Mouse (Mus musculus) liver, postnatal 0 days (tissue): Measurements from ENCODE around the gene Unc13a. TPM values are rescaled to one million over a fixed set of nuclear protein-coding genes. Genes with fewer than 3 reads are reported as not detected.

Experiments
- ATAC-seq: fragments of 200-750 bp; cut with Nextera tagmentation; 2 replicates; pipeline ENCODE4 v1.8.0; 2017; ENCODE audit warnings: mild to moderate bottlenecking, moderate library complexity
- DNase-seq: peaks from one replicate; pipeline ENCODE4 v3.0.0-alpha.2; 2016
- H3K27ac ChIP-seq: fragments of 300-500 bp; sonication (generic); 2 replicates; pipeline ENCODE4 v1.5.1; 2014; ENCODE audit warnings: antibody characterized with exemption, moderate library complexity, mild to moderate bottlenecking, low read depth
- H3K27me3 ChIP-seq: fragments of 300-500 bp; sonication (generic); 2 replicates; pipeline ENCODE4 v1.6.1; 2014; ENCODE audit warnings: low read length, control low read depth, mixed read lengths; ENCODE audit not compliant: insufficient read depth
- H3K36me3 ChIP-seq: fragments of 300-500 bp; sonication (generic); replicated peaks from 2 replicates; pipeline ENCODE4 v1.6.1; 2014; ENCODE audit warnings: mild to moderate bottlenecking, control low read depth, low read length, moderate library complexity, mixed read lengths; ENCODE audit not compliant: insufficient read depth
- H3K4me1 ChIP-seq: fragments of 300-500 bp; sonication (generic); 2 replicates; pipeline ENCODE4 v1.6.1; 2014; ENCODE audit warnings: antibody characterized with exemption, mild to moderate bottlenecking, control low read depth; ENCODE audit not compliant: insufficient read depth
- H3K4me2 ChIP-seq: fragments of 300-500 bp; sonication (generic); 2 replicates; pipeline ENCODE4 v1.6.1; 2014; ENCODE audit warnings: low read depth, mild to moderate bottlenecking, low read length, moderate library complexity, mixed read lengths
- H3K4me3 ChIP-seq: fragments of 300-500 bp; sonication (generic); 2 replicates; pipeline ENCODE4 v1.5.1; 2014; ENCODE audit warnings: low read depth, low read length
- H3K9ac ChIP-seq: fragments of 300-500 bp; sonication (generic); replicated peaks from 2 replicates; pipeline ENCODE4 v1.6.1; 2014; ENCODE audit warnings: mild to moderate bottlenecking, moderate library complexity
- H3K9me3 ChIP-seq: fragments of 300-500 bp; sonication (generic); 2 replicates; pipeline ENCODE4 v1.6.1; 2016; ENCODE audit warnings: mild to moderate bottlenecking, control low read depth, low read length, mixed read lengths
- CTCF ChIP-seq: sonication (generic); IDR thresholded peaks from 2 replicates; pipeline ENCODE4 v1.5.1; 2016; ENCODE audit warnings: antibody characterized with exemption, low read depth
- EP300 ChIP-seq: IDR thresholded peaks from 2 replicates; pipeline ENCODE4 v1.6.1; 2016; ENCODE audit warnings: antibody characterized with exemption, low read depth, mild to moderate bottlenecking
- WGBS: fragments of 180-500 bp; shearing (Covaris S2); extraction: QIAGEN DNeasy Blood & Tissue Kit; methylation state at CpG from one replicate; pipeline ENCODE4 v1.1.7; 2014; ENCODE audit not compliant: insufficient replicate concordance; 5-methylcytosine and 5-hydroxymethylcytosine counted together
- polyA plus RNA-seq: library from polyadenylated mRNA; unstranded; fragments of >200 nt; fragmentation: Nextera tagmentation; extraction: Ambion mirVana; gene quantifications from 2 replicates; pipeline ENCODE4 v1.2.1, GENCODE M21; 2015

Unc13a gene
- polyA plus RNA-seq, 1 experiment from 2014 or later: 0.36 TPM

DNA sequence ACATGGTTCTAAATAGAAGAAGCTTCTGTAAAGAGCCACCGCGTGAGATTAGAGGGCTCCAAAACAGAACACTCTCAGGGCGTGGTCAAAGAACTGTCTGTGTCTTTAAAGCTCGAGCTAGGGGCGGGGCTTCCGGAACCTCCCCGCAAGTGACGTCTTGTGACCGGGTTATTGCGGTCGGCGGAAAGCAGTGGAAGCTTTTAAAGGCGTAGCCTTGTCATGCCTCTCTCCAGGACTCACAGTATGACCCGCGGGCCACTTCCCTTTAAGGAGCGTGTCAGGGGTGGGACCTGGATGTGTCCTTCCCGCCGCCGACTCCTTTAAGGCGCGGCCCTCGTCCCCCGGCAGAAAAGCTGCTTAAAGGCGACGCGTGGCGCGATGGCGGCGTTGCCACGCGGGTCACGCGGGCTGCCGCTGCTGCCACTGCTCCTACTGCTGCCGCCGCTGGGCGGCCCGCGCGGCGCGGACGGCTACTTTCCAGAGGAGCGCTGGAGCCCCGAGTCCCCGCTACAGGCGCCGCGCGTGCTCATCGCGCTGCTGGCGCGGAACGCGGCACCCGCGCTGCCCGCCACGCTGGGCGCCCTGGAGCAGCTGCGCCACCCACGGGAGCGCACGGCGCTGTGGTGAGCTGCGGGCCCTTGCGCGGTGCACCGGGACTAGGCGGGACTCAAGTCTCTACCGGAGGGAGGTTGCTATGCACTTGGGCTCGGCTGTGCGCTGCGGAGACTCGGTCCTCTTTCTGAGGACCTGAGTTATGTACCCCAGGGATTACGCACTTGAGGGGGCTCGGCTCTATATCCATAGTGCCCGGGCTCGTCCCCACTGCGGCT is 60.5 kb downstream of the Unc13a start, which contains the start of gene Colgalt1:
Gene Colgalt1, plus strand, starts transcription at position 177 of the 830 bp plus-strand sequence.
- no peaks in the 10 kb centered on the region for H3K27me3 ChIP-seq
- peak; percentile 97 for DNase-seq
- peaks cover 22% of the 10 kb centered on the region for H3K4me1 ChIP-seq
- H3K9me3 ChIP-seq: no peaks in the 10 kb centered on the region
- peak within 1 kb of the TSS; percentile 98 for H3K4me2 ChIP-seq
- peak; percentile 99 for ATAC-seq
- TF ChIP-seq EP300 (peak; percentile 76), CTCF (no peak)
- WGBS: 3% methylated on average over 74 of the region's 82 CpGs
- H3K4me3 ChIP-seq: peak within 1 kb of the TSS; percentile 92
- H3K27ac ChIP-seq: peak within 1 kb of the TSS; percentile 85
- H3K9ac ChIP-seq: peak within 1 kb of the TSS; percentile 85
- H3K36me3 ChIP-seq: peaks cover 13% of the 10 kb centered on the region

GRCm38 (mm10) chr8:71604021-71604420 is 67.5 kb downstream of the Unc13a start:
- Histone ChIP-seq H3K4me3 (no peak overlapping the region), H3K4me1 (peaks cover 14% of the 10 kb centered on the region), H3K9ac (no peak overlapping the region), H3K4me2 (no peak overlapping the region), H3K27ac (no peak overlapping the region), H3K27me3 (peaks cover 20% of the 10 kb centered on the region), H3K9me3 (no peaks in the 10 kb centered on the region), H3K36me3 (peaks cover 5% of the 10 kb centered on the region; the same call in 1 of the 2 replicates)
- 62% methylated on average over 7 of the region's 7 CpGs for WGBS
- no peak for ATAC-seq
- no peak for TF ChIP-seq EP300
- TF ChIP-seq CTCF: no peak
- DNase-seq: no peak

GRCm38 (mm10) chr8:71602666-71603334 is 68.8 kb downstream of the Unc13a start:
- Histone ChIP-seq H3K4me3 (peak overlapping the region; percentile 20), H3K4me1 (peaks cover 14% of the 10 kb centered on the region), H3K9me3 (no peaks in the 10 kb centered on the region), H3K27me3 (peaks cover 20% of the 10 kb centered on the region), H3K27ac (no peak overlapping the region), H3K4me2 (peak overlapping the region; percentile 52), H3K9ac (no peak overlapping the region), H3K36me3 (peaks cover 5% of the 10 kb centered on the region; the same call in 1 of the 2 replicates)
- WGBS: 8% methylated on average over 28 of the region's 32 CpGs
- TF ChIP-seq CTCF (no peak), EP300 (no peak)
- DNase-seq: peak; percentile 73
- ATAC-seq: peak; percentile 88

DNA sequence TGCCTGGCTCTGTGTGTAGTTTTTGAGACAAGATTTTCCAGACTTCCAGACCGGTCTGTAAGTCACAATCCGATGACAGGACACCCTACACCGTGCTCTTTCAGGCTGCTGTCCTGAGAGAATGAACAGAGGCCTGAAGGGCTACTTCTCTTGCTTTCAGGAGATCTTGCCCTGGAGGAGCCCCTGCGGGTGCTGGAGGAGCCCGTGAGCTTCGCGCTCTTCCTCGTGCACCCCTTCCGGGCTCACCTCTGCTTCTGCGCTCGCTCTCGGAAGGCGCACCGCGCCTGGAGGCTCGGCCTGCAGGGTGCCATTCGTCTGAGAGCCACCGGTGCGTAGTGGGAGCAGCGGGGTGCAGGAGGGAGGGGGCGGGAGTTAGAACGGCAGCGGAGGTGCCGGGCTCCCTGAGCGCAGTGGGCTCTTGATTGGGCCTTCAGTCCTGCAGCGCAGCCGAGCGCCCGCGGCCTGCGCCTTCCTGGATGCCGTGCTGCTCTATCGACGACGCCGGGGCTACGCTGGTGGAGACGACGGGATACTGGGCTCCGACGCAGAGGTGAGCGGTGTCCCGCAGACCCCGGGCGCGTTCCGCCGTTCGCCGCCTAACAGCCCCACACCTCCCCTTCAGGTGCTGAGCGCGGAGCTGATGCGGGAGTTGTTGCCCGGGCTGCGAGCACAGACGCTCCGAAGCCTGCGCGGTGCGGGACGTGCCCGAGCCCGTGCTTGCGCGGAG is 69.5 kb downstream of the Unc13a start:
- Histone ChIP-seq H3K27ac (no peak overlapping the region), H3K4me2 (peak overlapping the region; percentile 52), H3K36me3 (peaks cover 5% of the 10 kb centered on the region; the same call in 1 of the 2 replicates), H3K27me3 (peaks cover 20% of the 10 kb centered on the region), H3K9ac (no peak overlapping the region), H3K9me3 (no peaks in the 10 kb centered on the region), H3K4me1 (peaks cover 14% of the 10 kb centered on the region), H3K4me3 (peak overlapping the region; percentile 20)
- TF ChIP-seq EP300 (no peak), CTCF (no peak)
- DNase-seq: no peak
- WGBS: 7% methylated on average over 62 of the region's 65 CpGs
- no peak for ATAC-seq

DNA sequence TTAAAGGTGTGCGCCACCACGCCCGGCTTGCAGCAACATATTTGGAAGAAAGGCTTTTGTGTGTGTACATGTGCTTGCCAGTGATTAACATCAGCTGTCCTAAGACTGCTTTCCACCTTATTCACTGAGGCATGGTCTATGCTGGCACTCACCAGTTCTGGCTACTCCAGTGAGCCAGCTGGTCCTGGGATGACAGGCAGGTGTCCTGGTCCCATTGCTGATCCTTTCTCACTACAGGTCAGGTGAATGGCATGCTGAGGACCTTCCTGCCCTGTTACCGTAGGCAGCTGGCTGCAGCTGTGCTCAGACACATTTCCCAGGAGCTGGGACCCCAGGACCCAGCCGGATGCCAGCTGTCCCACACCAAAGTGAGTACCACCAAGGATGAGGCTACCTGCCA is 72.7 kb downstream of the Unc13a start:
- H3K4me2 ChIP-seq: no peak overlapping the region
- no peak overlapping the region for H3K9ac ChIP-seq
- peaks cover 28% of the 10 kb centered on the region for H3K4me1 ChIP-seq
- TF ChIP-seq CTCF: no peak
- H3K9me3 ChIP-seq: no peaks in the 10 kb centered on the region
- 86% methylated on average over 5 of the region's 5 CpGs for WGBS
- no peak for DNase-seq
- peaks cover 11% of the 10 kb centered on the region; the same call in 1 of the 2 replicates for H3K36me3 ChIP-seq
- H3K4me3 ChIP-seq: no peak overlapping the region
- ATAC-seq: no peak
- H3K27me3 ChIP-seq: peaks cover 20% of the 10 kb centered on the region
- no peak overlapping the region for H3K27ac ChIP-seq

DNA sequence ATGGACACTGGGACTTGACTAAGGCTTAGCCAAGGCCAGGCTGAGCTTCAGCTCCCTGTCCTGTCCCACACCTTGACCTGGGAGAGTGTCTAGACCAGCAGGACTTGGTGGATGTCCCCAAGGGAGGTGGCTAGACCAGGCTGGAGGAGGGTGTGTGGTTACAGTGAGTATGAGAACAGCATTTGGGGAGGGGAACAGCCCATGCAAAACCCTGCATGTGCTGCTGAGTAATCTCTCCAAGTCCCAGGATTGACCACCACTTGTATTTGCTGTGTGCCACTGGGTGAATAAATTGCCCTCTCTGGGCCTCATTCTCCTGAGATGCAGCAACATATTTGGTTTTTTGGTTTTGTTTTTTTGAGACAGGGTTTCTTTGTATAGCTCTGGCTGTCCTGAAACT is 73.2 kb downstream of the Unc13a start:
- ATAC-seq (no peak), DNase-seq (no peak)
- H3K9ac ChIP-seq: no peak overlapping the region
- peaks cover 20% of the 10 kb centered on the region for H3K27me3 ChIP-seq
- H3K9me3 ChIP-seq: no peaks in the 10 kb centered on the region
- no peak for TF ChIP-seq CTCF
- no peak for TF ChIP-seq EP300
- peaks cover 32% of the 10 kb centered on the region for H3K4me1 ChIP-seq
- peak overlapping the region; percentile 15; the same call in 1 of the 2 replicates for H3K4me3 ChIP-seq
- 0 out of 2 replicates have a peak overlapping the region, but pooled peaks have one; percentile 10 for H3K4me2 ChIP-seq
- no peak overlapping the region for H3K27ac ChIP-seq
- H3K36me3 ChIP-seq: peaks cover 11% of the 10 kb centered on the region; the same call in 1 of the 2 replicates
